Mouse (Mus musculus): ENCODE results near the gene Nup133. TPM values are rescaled to one million over a fixed set of nuclear protein-coding genes. Genes with fewer than 3 reads are reported as not detected.
A peak's percentile ranks its signal among the peaks of the same experiment; 100 is the strongest.

The Nup133 gene
- total and polyA plus RNA-seq, 3 experiments = 49.6 to 58.1 (median 58.0) TPM

DNA sequence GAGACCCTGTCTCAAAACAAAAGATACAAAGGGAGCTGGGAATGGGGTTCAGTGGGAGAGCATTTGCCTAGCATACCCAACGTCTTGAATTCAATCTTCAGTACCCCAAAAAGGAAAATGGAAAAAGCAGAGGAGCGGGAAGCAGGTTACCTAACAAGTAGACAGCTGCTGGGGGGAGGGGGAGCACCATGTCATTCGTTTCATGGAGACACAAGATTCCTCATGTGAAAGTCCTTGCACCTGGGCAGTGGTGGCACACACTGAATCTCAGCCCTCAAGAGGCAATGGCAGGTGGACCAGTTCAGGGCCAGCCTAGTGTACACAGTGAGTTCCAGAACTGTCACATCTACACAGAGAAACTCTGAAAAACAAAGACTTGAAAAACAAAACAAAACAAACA lies 91.7 kb downstream of the Nup133 start:
- H3K9ac ChIP-seq (ENCODE audit: control insufficient read depth, low read depth, low read length, poor library complexity, severe bottlenecking) = no peak overlapping the region; the same call in 1 of the 2 replicates
- DNase-seq (ENCODE audit: low read depth, low spot score) = no peak
- H3K4me1 ChIP-seq (ENCODE audit: control insufficient read depth in 1 of 2, insufficient read depth in 2 of 2, low read length in 2 of 2) = peaks cover 10 to 32% of the 10 kb centered on the region in 2 experiments
- H3K4me3 ChIP-seq (ENCODE audit: control insufficient read depth in 1 of 2, insufficient read depth in 1 of 2, low read depth in 2 of 2, low read length in 2 of 2) = peak overlapping the region in 1 of 2 experiments; percentile 94; a peak in 2 of 4 replicates
- H3K27me3 ChIP-seq (ENCODE audit: control insufficient read depth in 1 of 2, insufficient read depth in 2 of 2, low read length in 2 of 2) = no peaks in the 10 kb centered on the region
- peaks cover 0 to 37% of the 10 kb centered on the region in 2 experiments; a peak in 2 of 4 replicates for H3K36me3 ChIP-seq (ENCODE audit: control insufficient read depth in 1 of 2, insufficient read depth in 2 of 2, low read length in 2 of 2)
- peaks cover 54% of the 10 kb centered on the region for H3K79me2 ChIP-seq (ENCODE audit: control insufficient read depth, insufficient read depth, low read length, poor library complexity)
- H3K9me3 ChIP-seq (replicated peaks; ENCODE audit: insufficient read depth, low read length) = no peaks in the 10 kb centered on the region
- no peak for TF ChIP-seq RAD21 (IDR thresholded peaks at IDR 0.05; ENCODE audit: low read depth, low read length)
- no peak for TF ChIP-seq CTCF (IDR thresholded peaks at IDR 0.05 in 2 of 3, conservative IDR thresholded peaks at IDR 0.05 in 1 of 3; ENCODE audit: control insufficient read depth in 1 of 3, insufficient read depth in 1 of 3, low read depth in 2 of 3, low read length in 3 of 3, poor library complexity in 1 of 3, severe bottlenecking in 1 of 3)
- TF ChIP-seq GATA1 (IDR thresholded peaks at IDR 0.05; ENCODE audit: low read depth, low read length) = no peak
- TF ChIP-seq GABPA (IDR thresholded peaks at IDR 0.05; ENCODE audit: low read depth, low read length) = no peak
- TF ChIP-seq HCFC1 (IDR thresholded peaks at IDR 0.05; ENCODE audit: low read depth, low read length) = no peak
- no peak for TF ChIP-seq USF1 (IDR thresholded peaks at IDR 0.05; ENCODE audit: low read depth, low read length)
- no peak for TF ChIP-seq MAZ (IDR thresholded peaks at IDR 0.05; ENCODE audit: low read depth, low read length)
- TF ChIP-seq POLR2AphosphoS5 (IDR thresholded peaks at IDR 0.05; ENCODE audit: borderline replicate concordance, low read depth, low read length) = no peak
- TF ChIP-seq TAL1 (IDR thresholded peaks at IDR 0.05; ENCODE audit: low read length) = no peak
- H3K27ac ChIP-seq (ENCODE audit: control insufficient read depth, low read depth, low read length) = no peak overlapping the region

DNA sequence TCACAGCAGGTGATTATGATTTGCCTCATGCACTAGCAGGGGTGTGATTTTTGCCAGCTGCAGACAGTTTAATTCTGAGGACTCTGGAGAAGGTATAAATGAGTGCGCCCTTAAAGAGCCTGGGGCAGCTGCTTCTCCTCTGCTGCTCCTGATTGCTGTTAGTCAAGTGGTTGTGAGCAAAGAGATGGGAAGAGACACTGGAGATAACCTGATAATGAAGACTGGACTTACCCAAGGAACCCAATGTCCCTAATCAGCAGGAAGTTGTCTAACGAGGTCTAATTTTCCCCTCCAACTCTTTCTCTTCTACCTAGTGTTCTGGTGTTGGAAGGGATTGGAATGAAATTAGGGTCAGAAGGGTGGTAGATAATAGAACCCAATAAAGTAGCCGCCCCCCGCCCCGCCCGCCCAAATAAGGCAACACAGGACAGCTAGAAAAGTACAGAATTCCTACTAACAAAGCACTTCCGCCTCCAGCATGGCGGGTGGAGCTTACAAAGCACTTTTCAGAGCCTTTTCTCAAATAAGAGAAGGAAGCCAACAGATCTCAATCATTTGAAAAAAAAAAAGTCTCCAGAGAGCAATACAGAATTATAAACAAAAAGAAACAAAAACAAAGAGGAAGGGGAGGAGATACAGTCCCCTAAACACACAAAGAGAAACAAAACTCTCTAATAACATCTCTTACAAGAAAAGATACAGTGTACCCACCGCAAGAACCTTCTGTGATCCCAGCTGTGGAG lies 94.2 kb downstream of the Nup133 start:
- DNase-seq (ENCODE audit: low read depth, low spot score) = peak; percentile 70
- Histone ChIP-seq H3K9ac (ENCODE audit: control insufficient read depth, low read depth, low read length, poor library complexity, severe bottlenecking) (peak overlapping the region; percentile 50), H3K79me2 (ENCODE audit: control insufficient read depth, insufficient read depth, low read length, poor library complexity) (peaks cover 71% of the 10 kb centered on the region), H3K4me1 (ENCODE audit: control insufficient read depth in 1 of 2, insufficient read depth in 2 of 2, low read length in 2 of 2) (peaks cover 10 to 32% of the 10 kb centered on the region in 2 experiments), H3K9me3 (replicated peaks; ENCODE audit: insufficient read depth, low read length) (no peaks in the 10 kb centered on the region), H3K27me3 (ENCODE audit: control insufficient read depth in 1 of 2, insufficient read depth in 2 of 2, low read length in 2 of 2) (no peaks in the 10 kb centered on the region), H3K36me3 (ENCODE audit: control insufficient read depth in 1 of 2, insufficient read depth in 2 of 2, low read length in 2 of 2) (peaks cover 0 to 37% of the 10 kb centered on the region in 2 experiments; a peak in 2 of 4 replicates), H3K27ac (ENCODE audit: control insufficient read depth, low read depth, low read length) (peak overlapping the region; percentile 85), H3K4me3 (ENCODE audit: control insufficient read depth in 1 of 2, insufficient read depth in 1 of 2, low read depth in 2 of 2, low read length in 2 of 2) (peak overlapping the region; percentile 45 to 55)
- TF ChIP-seq CTCF (IDR thresholded peaks at IDR 0.05 in 2 of 3, conservative IDR thresholded peaks at IDR 0.05 in 1 of 3; ENCODE audit: control insufficient read depth in 1 of 3, insufficient read depth in 1 of 3, low read depth in 2 of 3, low read length in 3 of 3, poor library complexity in 1 of 3, severe bottlenecking in 1 of 3) = no peak
- TF ChIP-seq TBP (IDR thresholded peaks at IDR 0.05; ENCODE audit: low read depth, low read length) = 0 out of 2 replicates have a peak, but pooled peaks have one; percentile 4
- TF ChIP-seq TCF12 (IDR thresholded peaks at IDR 0.05; ENCODE audit: low read depth, low read length) = peak; percentile 26; the same call in 1 of the 2 replicates
- peak; percentile 52; the same call in 1 of the 2 replicates for TF ChIP-seq SIN3A (IDR thresholded peaks at IDR 0.05; ENCODE audit: low read length)
- peak; percentile 44; the same call in 1 of the 2 replicates for TF ChIP-seq RCOR1 (IDR thresholded peaks at IDR 0.05; ENCODE audit: low read depth, low read length)
- TF ChIP-seq ELF1 (IDR thresholded peaks at IDR 0.05; ENCODE audit: low read depth, low read length) = peak; percentile 67; the same call in 1 of the 2 replicates
- peak; percentile 30; the same call in 1 of the 2 replicates for TF ChIP-seq MXI1 (IDR thresholded peaks at IDR 0.05; ENCODE audit: low read depth, low read length)
- 0 out of 2 replicates have a peak, but pooled peaks have one; percentile 15 for TF ChIP-seq MYB (IDR thresholded peaks at IDR 0.05; ENCODE audit: low read depth, low read length)
- TF ChIP-seq ZNF384 (IDR thresholded peaks at IDR 0.05; ENCODE audit: low read depth, low read length) = peak; percentile 92
- peak; percentile 31 to 42 for TF ChIP-seq EP300 (IDR thresholded peaks at IDR 0.05; ENCODE audit: low read depth in 1 of 2, low read length in 2 of 2)
- TF ChIP-seq TAL1 (IDR thresholded peaks at IDR 0.05; ENCODE audit: low read length) = no peak
- TF ChIP-seq GATA1 (IDR thresholded peaks at IDR 0.05; ENCODE audit: low read depth, low read length) = peak; percentile 67
- no peak for TF ChIP-seq RAD21 (IDR thresholded peaks at IDR 0.05; ENCODE audit: low read depth, low read length)
